Mouse (Mus musculus): ENCODE results near the gene Phf3. TPM values are rescaled to one million over a fixed set of nuclear protein-coding genes. Genes with fewer than 3 reads are reported as not detected.

Phf3 gene
- polyA plus RNA-seq, 1 experiment from 2014 or later = 13.4 TPM

DNA sequence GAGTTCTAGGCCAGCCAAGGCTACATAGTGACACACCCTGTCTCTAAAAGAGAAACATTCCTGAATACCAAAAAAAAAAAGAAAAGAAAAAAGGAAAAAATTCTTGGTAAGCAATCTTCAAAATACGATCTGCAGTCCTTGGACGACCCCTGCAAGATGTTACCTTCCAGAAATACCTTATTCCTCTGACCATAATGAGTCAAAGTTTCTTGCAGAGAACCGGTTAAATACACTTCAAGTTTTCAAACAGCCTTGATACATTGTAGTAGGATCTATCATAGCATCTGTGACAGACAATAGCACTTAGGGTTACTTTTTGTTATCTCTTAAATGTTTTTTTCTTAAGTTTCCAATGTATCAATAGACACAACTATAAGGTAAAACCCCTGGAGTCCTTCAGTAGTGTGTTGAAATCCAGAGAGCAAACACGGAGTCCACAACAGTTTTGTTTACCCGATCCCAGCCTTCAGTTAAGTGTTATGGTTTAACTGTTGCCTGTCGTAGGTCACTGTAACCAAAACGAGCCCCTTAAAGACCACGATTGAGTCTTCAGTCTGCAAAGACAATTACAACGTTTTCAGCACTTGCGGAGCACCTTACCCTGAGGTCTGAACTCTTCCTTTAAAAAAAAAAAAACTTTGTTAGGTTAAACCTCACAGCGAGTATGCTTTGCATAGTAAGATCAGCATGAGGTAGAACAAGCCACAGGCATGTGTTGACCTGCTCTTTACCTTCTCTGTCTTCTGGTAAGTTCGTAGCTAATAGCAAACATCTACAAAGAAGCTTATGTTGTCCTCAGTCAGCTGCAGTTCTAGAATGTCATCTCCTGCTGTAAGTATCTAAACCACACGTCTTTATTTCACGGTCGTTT lies 775 bp upstream of the Phf3 start:
- peaks cover 19% of the 10 kb centered on the region for H3K4me1 ChIP-seq (replicated peaks)
- H3K27me3 ChIP-seq = no peaks in the 10 kb centered on the region
- H3K4me2 ChIP-seq = peak overlapping the region; percentile 74
- no peak for ATAC-seq (ENCODE audit: low read depth)
- no peaks in the 10 kb centered on the region for H3K9me3 ChIP-seq (replicated peaks)
- H3K27ac ChIP-seq = peak overlapping the region; percentile 95
- DNase-seq = no peak
- peak overlapping the region; percentile 96 for H3K9ac ChIP-seq
- peak overlapping the region; percentile 94 for H3K4me3 ChIP-seq (replicated peaks)
- 53% methylated on average over 15 of the region's 15 CpGs for WGBS (ENCODE audit: insufficient replicate concordance)
- H3K36me3 ChIP-seq = no peaks in the 10 kb centered on the region

DNA sequence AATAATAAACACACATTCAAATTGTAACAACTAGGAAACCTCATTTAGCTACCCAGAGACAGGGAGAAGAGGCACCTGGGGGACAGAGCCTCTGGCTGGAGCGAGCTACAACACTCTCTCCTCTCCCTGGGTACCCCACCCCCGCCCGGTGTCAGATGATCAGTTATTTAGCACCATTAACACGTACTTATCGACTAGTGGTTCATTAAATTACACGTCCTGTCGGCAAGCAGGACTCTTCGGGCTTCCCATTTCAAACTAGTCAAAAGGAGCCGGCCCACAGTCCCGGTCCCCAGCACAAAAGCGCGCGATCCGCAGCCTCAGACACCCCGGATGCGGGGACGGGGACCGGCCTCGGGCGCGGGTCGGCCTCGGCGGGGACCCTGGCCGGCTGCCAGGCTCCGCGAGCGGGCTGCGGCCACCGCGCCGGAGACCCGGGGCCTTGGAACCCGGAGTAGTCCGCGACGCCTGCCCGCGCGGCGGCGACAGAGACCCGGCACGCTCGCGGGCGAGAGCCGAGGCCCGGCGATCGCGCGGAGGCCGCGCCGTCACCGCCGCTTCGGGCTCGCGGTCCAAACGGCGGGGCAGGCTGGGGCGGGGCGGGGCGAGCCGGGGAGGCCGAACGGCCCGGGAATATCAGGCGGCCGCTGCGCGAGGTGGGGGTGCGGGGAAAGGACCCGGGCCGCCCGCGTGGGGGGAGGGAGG lies 733 bp downstream of the Phf3 start:
- peaks cover 20% of the 10 kb centered on the region for H3K4me1 ChIP-seq (replicated peaks)
- H3K4me3 ChIP-seq (replicated peaks) = peak overlapping the region; percentile 94
- ATAC-seq (ENCODE audit: low read depth) (peak; percentile 83), DNase-seq (peak; percentile 44)
- no peaks in the 10 kb centered on the region for H3K27me3 ChIP-seq
- peak overlapping the region; percentile 95 for H3K27ac ChIP-seq
- peak overlapping the region; percentile 74 for H3K4me2 ChIP-seq
- H3K9me3 ChIP-seq (replicated peaks) = no peaks in the 10 kb centered on the region
- peak overlapping the region; percentile 96 for H3K9ac ChIP-seq
- H3K36me3 ChIP-seq = no peaks in the 10 kb centered on the region
- WGBS (ENCODE audit: insufficient replicate concordance) = 1% methylated on average over 60 of the region's 79 CpGs

DNA sequence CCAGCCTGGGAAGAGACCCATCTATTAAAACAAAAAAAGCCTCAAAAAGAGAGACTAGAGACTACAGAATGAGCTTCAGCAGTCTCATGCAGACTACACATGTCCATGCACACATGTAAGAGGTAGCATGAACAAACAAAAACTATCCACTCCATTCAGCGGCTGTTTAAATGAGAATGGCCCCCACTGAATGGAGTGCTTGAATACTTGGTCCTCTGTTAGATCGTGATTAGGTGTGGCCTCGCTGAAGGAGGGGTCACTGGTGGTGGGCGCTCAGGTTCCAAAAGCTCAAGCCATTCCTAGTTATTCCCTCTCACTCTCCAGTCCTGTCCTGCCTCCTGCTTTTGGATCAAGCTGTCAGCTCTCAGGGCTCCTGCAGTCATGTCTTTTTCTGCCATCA lies 5.9 kb downstream of the Phf3 start:
- WGBS (ENCODE audit: insufficient replicate concordance) = 84% methylated on average over 4 of the region's 4 CpGs

DNA sequence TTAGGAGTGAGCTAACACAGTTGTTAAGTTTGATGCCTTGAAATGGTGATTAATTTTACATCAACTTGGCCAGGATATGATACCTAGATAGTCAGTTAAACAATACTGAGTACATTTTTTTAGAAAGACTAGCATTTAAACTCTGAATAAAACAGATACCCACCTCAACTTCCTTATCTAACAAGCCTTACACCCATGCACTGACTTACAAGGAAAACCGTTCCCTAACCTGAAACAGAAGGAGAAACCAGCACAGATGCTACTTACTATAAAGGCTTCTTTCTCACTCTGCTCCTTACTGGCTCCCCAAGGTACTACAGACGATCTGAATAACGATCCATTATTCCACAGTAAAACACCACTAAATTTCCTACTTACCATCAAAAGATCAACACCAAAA lies 21.2 kb downstream of the Phf3 start:
- WGBS (ENCODE audit: insufficient replicate concordance) = 67% methylated on average over 3 of the region's 3 CpGs
- no peak for DNase-seq
- H3K4me3 ChIP-seq (replicated peaks) = no peak overlapping the region

More for the DNA sequence above, 5.9 kb downstream of the Phf3 start:
- Histone ChIP-seq H3K36me3 (no peaks in the 10 kb centered on the region), H3K9ac (no peak overlapping the region), H3K4me2 (no peak overlapping the region), H3K9me3 (replicated peaks) (no peaks in the 10 kb centered on the region), H3K27ac (no peak overlapping the region), H3K4me3 (replicated peaks) (no peak overlapping the region), H3K27me3 (no peaks in the 10 kb centered on the region), H3K4me1 (replicated peaks) (peaks cover 14% of the 10 kb centered on the region)
- no peak for ATAC-seq (ENCODE audit: low read depth)
- DNase-seq = no peak

DNA sequence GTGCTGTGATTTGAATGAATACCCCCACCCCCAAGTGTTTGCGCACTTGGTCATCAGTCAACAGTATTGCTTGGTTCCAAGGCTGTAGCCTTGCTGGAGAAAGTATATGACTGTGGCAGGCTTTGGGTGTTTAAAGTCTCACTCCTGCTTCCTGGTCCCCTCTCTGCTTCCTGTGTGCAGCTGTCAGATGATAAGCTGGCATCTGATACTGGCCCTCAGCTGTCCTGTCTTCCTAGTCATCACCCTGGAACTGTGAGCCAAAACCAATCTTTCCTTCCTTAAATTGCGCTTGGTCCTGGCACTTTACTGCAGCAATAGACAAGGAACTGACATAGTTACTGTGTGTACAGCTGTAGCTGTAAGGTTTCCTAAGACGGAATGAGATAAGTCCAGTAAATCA lies 21.8 kb downstream of the Phf3 start:
- 78% methylated on average over 3 of the region's 3 CpGs for WGBS (ENCODE audit: insufficient replicate concordance)
- no peak for ATAC-seq (ENCODE audit: low read depth)
- H3K27ac ChIP-seq = no peak overlapping the region

More for the DNA sequence above, 21.2 kb downstream of the Phf3 start:
- H3K27me3 ChIP-seq = no peaks in the 10 kb centered on the region
- H3K36me3 ChIP-seq = no peaks in the 10 kb centered on the region
- H3K27ac ChIP-seq = no peak overlapping the region
- H3K4me2 ChIP-seq = no peak overlapping the region
- peaks cover 9% of the 10 kb centered on the region for H3K4me1 ChIP-seq (replicated peaks)
- H3K9me3 ChIP-seq (replicated peaks) = no peaks in the 10 kb centered on the region
- H3K9ac ChIP-seq = no peak overlapping the region
- ATAC-seq (ENCODE audit: low read depth) = no peak

DNA sequence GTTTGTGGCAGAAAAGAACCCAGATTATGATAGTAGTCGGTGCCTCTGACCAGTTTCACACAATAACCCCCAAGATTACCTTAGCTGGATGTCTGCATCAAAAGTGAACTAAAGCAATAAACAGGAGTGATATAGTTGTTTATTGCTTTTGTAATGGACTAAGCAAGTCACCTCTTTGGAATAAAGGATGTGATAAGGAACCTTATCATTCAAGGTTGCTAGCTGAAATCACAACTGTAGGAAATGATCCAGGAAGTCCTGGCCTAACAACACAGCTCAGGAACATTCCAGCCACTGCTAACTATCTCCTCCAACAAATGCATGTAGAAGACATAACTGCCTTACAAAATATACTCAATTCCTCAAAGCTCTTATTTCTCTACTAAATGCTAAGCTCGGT lies 22.8 kb downstream of the Phf3 start:
- Histone ChIP-seq H3K4me1 (replicated peaks) (peaks cover 9% of the 10 kb centered on the region), H3K27ac (no peak overlapping the region), H3K4me2 (no peak overlapping the region), H3K4me3 (replicated peaks) (no peak overlapping the region), H3K9ac (no peak overlapping the region), H3K9me3 (replicated peaks) (no peaks in the 10 kb centered on the region), H3K27me3 (no peaks in the 10 kb centered on the region), H3K36me3 (no peaks in the 10 kb centered on the region)
- 72% methylated on average over 2 of the region's 2 CpGs for WGBS (ENCODE audit: insufficient replicate concordance)
- DNase-seq = no peak
- no peak for ATAC-seq (ENCODE audit: low read depth)

More for the DNA sequence above, 21.8 kb downstream of the Phf3 start:
- Histone ChIP-seq H3K9ac (no peak overlapping the region), H3K9me3 (replicated peaks) (no peaks in the 10 kb centered on the region), H3K36me3 (no peaks in the 10 kb centered on the region), H3K27me3 (no peaks in the 10 kb centered on the region), H3K4me1 (replicated peaks) (peaks cover 9% of the 10 kb centered on the region), H3K4me3 (replicated peaks) (no peak overlapping the region), H3K4me2 (no peak overlapping the region)
- no peak for DNase-seq

DNA sequence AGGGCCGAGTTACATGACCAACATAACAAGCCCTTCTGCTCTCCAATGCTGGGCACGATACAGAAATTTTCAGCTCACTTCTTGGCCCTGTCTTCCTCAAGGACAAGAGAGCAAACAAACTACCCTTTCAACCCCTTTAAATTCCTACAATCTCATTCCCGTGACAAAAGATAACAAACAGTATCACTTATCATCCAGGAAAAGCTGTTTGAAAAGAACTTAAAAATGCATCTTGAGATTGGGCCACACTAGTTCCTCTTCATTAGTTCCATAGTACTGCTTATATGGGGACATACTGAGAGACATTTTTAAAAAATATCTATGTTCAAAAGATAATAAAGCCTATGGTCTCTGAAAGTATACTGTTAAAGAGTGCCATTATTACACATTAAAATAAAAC lies 23.8 kb downstream of the Phf3 start:
- H3K4me1 ChIP-seq (replicated peaks) = peaks cover 9% of the 10 kb centered on the region
- no peaks in the 10 kb centered on the region for H3K36me3 ChIP-seq
- DNase-seq (no peak), ATAC-seq (ENCODE audit: low read depth) (no peak)
- no peak overlapping the region for H3K4me3 ChIP-seq (replicated peaks)
- H3K27me3 ChIP-seq = no peaks in the 10 kb centered on the region
- H3K27ac ChIP-seq = no peak overlapping the region
- 58% methylated on average over 3 of the region's 3 CpGs for WGBS (ENCODE audit: insufficient replicate concordance)
- no peaks in the 10 kb centered on the region for H3K9me3 ChIP-seq (replicated peaks)
- no peak overlapping the region for H3K9ac ChIP-seq
- H3K4me2 ChIP-seq = no peak overlapping the region

DNA sequence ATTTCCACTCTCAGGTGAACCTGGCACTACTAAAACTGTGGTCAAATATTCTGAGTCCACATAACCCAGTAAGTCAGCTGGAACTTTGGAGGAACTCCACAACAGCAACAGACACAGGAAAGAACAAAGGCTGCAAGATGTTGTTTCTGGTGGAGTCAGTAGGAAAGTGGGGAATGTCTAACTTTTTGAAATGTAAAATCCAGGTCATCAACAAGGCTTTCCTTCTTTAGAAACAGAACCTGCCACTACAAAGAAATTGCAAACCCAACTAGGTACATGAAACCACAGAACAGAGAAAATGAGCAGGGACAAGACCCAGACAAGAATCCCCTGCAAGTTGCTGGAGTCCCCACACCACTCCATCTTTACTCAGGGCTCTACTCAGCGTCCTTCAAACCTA lies 26.0 kb downstream of the Phf3 start:
- Histone ChIP-seq H3K9ac (no peak overlapping the region), H3K4me2 (no peak overlapping the region), H3K27ac (no peak overlapping the region), H3K36me3 (no peaks in the 10 kb centered on the region), H3K4me3 (replicated peaks) (no peak overlapping the region), H3K27me3 (no peaks in the 10 kb centered on the region), H3K9me3 (replicated peaks) (no peaks in the 10 kb centered on the region), H3K4me1 (replicated peaks) (peaks cover 9% of the 10 kb centered on the region)
- DNase-seq = no peak
- no peak for ATAC-seq (ENCODE audit: low read depth)
- 29% methylated on average over 1 of the region's 1 CpGs for WGBS (ENCODE audit: insufficient replicate concordance)

DNA sequence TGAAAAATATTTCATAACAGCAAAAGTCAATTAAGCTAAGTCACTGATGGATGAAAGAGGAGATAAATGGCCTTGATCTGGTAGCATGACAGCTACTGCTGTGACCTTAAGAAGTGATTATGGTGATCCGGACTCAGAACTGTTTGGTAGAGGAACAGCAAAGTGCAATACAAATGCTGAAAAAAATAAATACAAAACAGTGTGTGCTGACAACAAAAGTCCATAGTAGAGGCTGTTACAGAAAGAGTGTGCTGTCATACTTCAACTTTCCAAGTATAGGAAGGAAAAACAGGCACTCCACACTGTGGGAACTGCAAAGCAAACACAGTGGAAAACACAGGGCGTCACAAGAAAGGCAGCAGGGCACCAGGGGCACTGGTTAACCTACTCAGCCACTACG lies 34.1 kb downstream of the Phf3 start:
- Histone ChIP-seq H3K27ac (no peak overlapping the region), H3K27me3 (no peaks in the 10 kb centered on the region), H3K4me1 (replicated peaks) (0 out of 2 replicates have a peak, but pooled peaks cover 8% of the 10 kb centered on the region), H3K4me3 (replicated peaks) (no peak overlapping the region), H3K9me3 (replicated peaks) (no peaks in the 10 kb centered on the region), H3K4me2 (no peak overlapping the region), H3K9ac (no peak overlapping the region), H3K36me3 (peaks cover 22% of the 10 kb centered on the region)
- ATAC-seq (ENCODE audit: low read depth) = no peak
- 75% methylated on average over 3 of the region's 3 CpGs for WGBS (ENCODE audit: insufficient replicate concordance)
- no peak for DNase-seq

DNA sequence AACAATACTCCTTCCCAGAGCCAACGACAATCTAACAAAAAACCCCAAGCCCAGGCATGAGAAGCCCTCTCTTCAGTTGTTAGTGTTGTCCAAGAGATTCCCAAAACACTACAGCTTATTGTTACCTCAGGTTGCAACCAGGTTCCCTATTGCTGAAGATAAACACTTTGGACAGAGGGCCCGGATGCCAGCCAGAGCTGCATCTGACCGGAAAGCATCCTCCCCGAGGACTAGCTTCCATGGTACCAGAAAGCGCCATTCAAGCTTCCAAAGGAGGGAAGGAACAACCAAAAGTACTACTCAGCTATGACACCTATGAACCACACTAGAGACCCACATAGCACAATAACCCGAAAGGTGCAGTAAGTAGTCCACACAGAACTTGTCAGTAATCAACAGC lies 38.2 kb downstream of the Phf3 start:
- WGBS (ENCODE audit: insufficient replicate concordance) = 86% methylated on average over 6 of the region's 6 CpGs
- H3K4me1 ChIP-seq (replicated peaks) = 0 out of 2 replicates have a peak, but pooled peaks cover 4% of the 10 kb centered on the region
- H3K27me3 ChIP-seq = no peaks in the 10 kb centered on the region
- peaks cover 32% of the 10 kb centered on the region for H3K36me3 ChIP-seq
- no peak for ATAC-seq (ENCODE audit: low read depth)
- no peak overlapping the region for H3K4me2 ChIP-seq
- no peak overlapping the region for H3K27ac ChIP-seq
- no peak overlapping the region for H3K4me3 ChIP-seq (replicated peaks)
- no peaks in the 10 kb centered on the region for H3K9me3 ChIP-seq (replicated peaks)
- DNase-seq = no peak
- H3K9ac ChIP-seq = no peak overlapping the region

DNA sequence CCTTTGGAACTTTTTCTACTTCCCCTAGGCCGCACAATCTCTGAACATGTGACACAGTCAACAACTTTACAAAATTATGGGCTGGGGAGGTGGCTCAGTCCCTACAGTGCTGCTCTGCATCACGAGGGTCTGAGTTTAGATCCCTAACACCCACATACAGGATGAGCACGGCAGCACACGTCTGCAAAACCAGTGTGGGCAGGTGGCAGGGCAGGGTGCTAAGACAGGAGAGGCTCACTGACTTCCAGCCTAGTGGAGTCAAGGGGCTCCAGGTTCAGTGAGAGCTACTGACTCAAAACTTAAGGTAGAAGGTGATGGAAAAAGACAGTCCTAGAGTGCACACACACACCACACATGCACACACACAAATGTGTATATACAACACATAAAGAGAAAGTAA lies 40.9 kb downstream of the Phf3 start:
- no peak overlapping the region for H3K4me2 ChIP-seq
- H3K27me3 ChIP-seq = no peaks in the 10 kb centered on the region
- H3K4me1 ChIP-seq (replicated peaks) = no peaks in the 10 kb centered on the region
- H3K27ac ChIP-seq = no peak overlapping the region
- peaks cover 47% of the 10 kb centered on the region for H3K36me3 ChIP-seq
- no peak overlapping the region for H3K9ac ChIP-seq
- DNase-seq (no peak), ATAC-seq (ENCODE audit: low read depth) (no peak)
- H3K4me3 ChIP-seq (replicated peaks) = no peak overlapping the region
- WGBS (ENCODE audit: insufficient replicate concordance) = 77% methylated on average over 4 of the region's 4 CpGs
- no peaks in the 10 kb centered on the region for H3K9me3 ChIP-seq (replicated peaks)
